ENCODE assay signal across 37 mouse cellular contexts in the genomic region with DNA sequence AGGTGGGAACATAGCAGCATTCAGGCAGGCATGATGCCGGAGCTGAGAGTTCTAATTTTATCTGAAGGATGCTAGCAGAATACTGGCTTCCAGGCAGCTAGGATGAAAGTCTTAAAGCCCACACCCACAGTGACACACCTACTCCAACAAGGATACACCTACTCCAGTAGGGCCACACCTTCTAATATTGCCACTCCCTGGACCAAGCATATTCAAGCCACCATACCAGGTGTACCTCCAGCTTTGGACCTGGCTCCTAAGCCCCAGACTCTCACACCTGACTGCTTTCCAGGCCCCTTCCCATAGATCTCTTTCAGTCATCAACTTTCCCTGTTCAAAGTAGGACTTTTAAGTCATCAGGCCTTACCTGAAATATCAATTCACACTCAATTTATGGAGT. TPM values are rescaled to one million over a fixed set of nuclear protein-coding genes. Genes with fewer than 3 reads are reported as not detected.
"Had no signal": no experiment of that assay in that cellular context is flagged by ENCODE, and none has a peak within 500 bp of the region (broad histone marks: within the 10 kb centered on the region; RNA-seq: fewer than 3 reads in every experiment).

No protein-coding gene starts in this region.

- H3K36me3 ChIP-seq: limb, embryonic 10.5 days; limb, embryonic 12.5 days; limb, embryonic 13.5 days; limb, embryonic 15.5 days; liver, embryonic 12.5 days; liver, embryonic 13.5 days; liver, embryonic 15.5 days; lung, embryonic 15.5 days; midbrain, embryonic 10.5 days; midbrain, embryonic 12.5 days; midbrain, embryonic 13.5 days; midbrain, embryonic 15.5 days had no signal

- H3K4me1 ChIP-seq: limb, embryonic 12.5 days; limb, embryonic 13.5 days; limb, embryonic 15.5 days; liver, embryonic 12.5 days; liver, embryonic 13.5 days; liver, embryonic 15.5 days; lung, embryonic 15.5 days; megakaryocyte, embryonic 14.5 days; midbrain, embryonic 12.5 days; midbrain, embryonic 13.5 days; midbrain, embryonic 15.5 days had no signal

- H3K27me3 ChIP-seq: limb, embryonic 12.5 days; limb, embryonic 13.5 days; limb, embryonic 15.5 days; liver, embryonic 12.5 days; liver, embryonic 13.5 days; liver, embryonic 15.5 days; lung, embryonic 15.5 days; megakaryocyte, embryonic 14.5 days; midbrain, embryonic 12.5 days; midbrain, embryonic 13.5 days; midbrain, embryonic 15.5 days had no signal

- ATAC-seq: liver, embryonic 12.5 days; liver, postnatal 0 days; lung, postnatal 0 days; midbrain, embryonic 13.5 days; midbrain, embryonic 15.5 days; midbrain, embryonic 16.5 days had no signal

- DNase-seq: left cerebral cortex, postnatal 4 days; liver; liver, embryonic 13.5 days; liver, postnatal 0 days; lung, adult 18-20 months; lung, adult 2 months; lung, embryonic 14.5 days; lung, postnatal 10 days; lung, postnatal 14 days; lung, postnatal 36 days; lung, postnatal 4 days; midbrain, embryonic 14.5 days had no signal

- H3K9ac ChIP-seq: limb, embryonic 12.5 days; limb, embryonic 13.5 days; limb, embryonic 15.5 days; liver, embryonic 12.5 days; liver, embryonic 13.5 days; liver, embryonic 14.5 days; liver, embryonic 15.5 days; liver, postnatal 0 days; lung, embryonic 14.5 days; lung, embryonic 15.5 days; midbrain, embryonic 12.5 days; midbrain, embryonic 13.5 days; midbrain, embryonic 15.5 days had no signal

- H3K27ac ChIP-seq: limb, embryonic 10.5 days; limb, embryonic 12.5 days; limb, embryonic 13.5 days; limb, embryonic 15.5 days; liver, embryonic 12.5 days; liver, embryonic 13.5 days; liver, embryonic 14.5 days; liver, embryonic 15.5 days; lung, embryonic 15.5 days; macrophage; midbrain, embryonic 10.5 days; midbrain, embryonic 12.5 days; midbrain, embryonic 13.5 days; midbrain, embryonic 15.5 days had no signal

- H3K4me3 ChIP-seq: limb, embryonic 10.5 days; limb, embryonic 12.5 days; limb, embryonic 13.5 days; limb, embryonic 15.5 days; liver, embryonic 12.5 days; liver, embryonic 13.5 days; liver, embryonic 15.5 days; lung, embryonic 15.5 days; megakaryocyte, embryonic 14.5 days; midbrain, embryonic 10.5 days; midbrain, embryonic 12.5 days; midbrain, embryonic 13.5 days; midbrain, embryonic 15.5 days; myocyte had no signal

- H3K4me2 ChIP-seq: limb, embryonic 12.5 days; limb, embryonic 13.5 days; limb, embryonic 15.5 days; liver, embryonic 11.5 days; liver, embryonic 12.5 days; liver, embryonic 13.5 days; liver, embryonic 15.5 days; lung, embryonic 14.5 days; lung, embryonic 15.5 days; midbrain, embryonic 11.5 days; midbrain, embryonic 12.5 days; midbrain, embryonic 13.5 days; midbrain, embryonic 15.5 days had no signal

- H3K9me3 ChIP-seq: limb, embryonic 10.5 days; limb, embryonic 12.5 days; limb, embryonic 13.5 days; limb, embryonic 15.5 days; liver, embryonic 12.5 days; liver, embryonic 13.5 days; liver, embryonic 15.5 days; lung, embryonic 15.5 days; midbrain, embryonic 10.5 days; midbrain, embryonic 12.5 days; midbrain, embryonic 13.5 days; midbrain, embryonic 15.5 days had no signal

RNA-seq across cellular contexts. Expression of gene Iyd, which starts 19.1 kb away (rescaled TPM):
- total RNA-seq: megakaryocyte progenitor cell, adult 5-6 weeks; megakaryocyte, adult 5-6 weeks; megakaryocyte-erythroid progenitor cell, adult 5-6 weeks; monocyte, adult 5-6 weeks had no signal
- polyA plus RNA-seq: limb, embryonic 10.5 days; limb, embryonic 11.5 days; limb, embryonic 12.5 days; macrophage; midbrain, embryonic 10.5 days; midbrain, embryonic 11.5 days; myocyte; neural tube, embryonic 11.5 days had no signal
